ENCODE assay signal across 26 mouse cellular contexts in genomic region chr1:14429326-14429725, GRCm38 (mm10).
DNase-seq lines count a peak whose midpoint lies in the region; ATAC-seq lines count a peak whose summit lies in the region.
"Had no signal": no experiment of that assay in that cellular context is flagged by ENCODE, and none has a peak within 500 bp of the region (broad histone marks: within the 10 kb centered on the region; RNA-seq: fewer than 3 reads in every experiment).

No protein-coding gene starts in this region.

- H3K9ac ChIP-seq in hindbrain, embryonic 14.5 days: no peak overlapping the region
- H3K9ac ChIP-seq in hindbrain, embryonic 13.5 days: no peak overlapping the region
- no peak overlapping the region for H3K9ac ChIP-seq in neural tube, embryonic 14.5 days (replicated peaks; ENCODE audit: low read depth, low read length)
- H3K9ac ChIP-seq: embryonic facial prominence, embryonic 13.5 days; limb, embryonic 15.5 days; liver, embryonic 14.5 days; neural tube, embryonic 13.5 days had no signal

- H3K4me3 ChIP-seq in hindbrain, embryonic 14.5 days (replicated peaks; ENCODE audit: low read length): no peak overlapping the region
- no peak overlapping the region for H3K4me3 ChIP-seq in hindbrain, embryonic 13.5 days
- no peak overlapping the region for H3K4me3 ChIP-seq in neural tube, embryonic 14.5 days (ENCODE audit: low read depth, low read length)
- H3K4me3 ChIP-seq: embryonic facial prominence, embryonic 13.5 days; heart, embryonic 10.5 days; limb, embryonic 15.5 days; neural tube, embryonic 13.5 days had no signal

- 73% methylated on average over 2 of the region's 2 CpGs for WGBS in hindbrain, embryonic 14.5 days
- WGBS in hindbrain, embryonic 13.5 days: 79% methylated on average over 2 of the region's 2 CpGs
- WGBS in neural tube, embryonic 14.5 days: 70% methylated on average over 2 of the region's 2 CpGs

- no peaks in the 10 kb centered on the region for H3K36me3 ChIP-seq in hindbrain, embryonic 14.5 days (replicated peaks; ENCODE audit: control insufficient read depth, insufficient read depth)
- no peaks in the 10 kb centered on the region for H3K36me3 ChIP-seq in hindbrain, embryonic 13.5 days
- no peaks in the 10 kb centered on the region for H3K36me3 ChIP-seq in neural tube, embryonic 14.5 days (ENCODE audit: control insufficient read depth, insufficient read depth, low read length)
- H3K36me3 ChIP-seq: embryonic facial prominence, embryonic 13.5 days; G1E; heart, embryonic 10.5 days; limb, embryonic 15.5 days; neural tube, embryonic 13.5 days had no signal

- intact Hi-C loops in left cerebral cortex, postnatal 4 days (cut with DNase I): no loop called here

- ATAC-seq in hindbrain, embryonic 14.5 days (ENCODE audit: low FRiP score): peak; percentile 77; the same call in 1 of the 2 replicates
- ATAC-seq in hindbrain, embryonic 13.5 days (ENCODE audit: low FRiP score): no peak
- peak; percentile 61; the same call in 1 of the 2 replicates for ATAC-seq in neural tube, embryonic 14.5 days (ENCODE audit: low read depth)
- ATAC-seq: activated CD4-positive, CD25-positive, alpha-beta regulatory T cell, adult 4 months had no signal

- no peak overlapping the region for H3K4me2 ChIP-seq in hindbrain, embryonic 14.5 days (replicated peaks)
- no peak overlapping the region for H3K4me2 ChIP-seq in hindbrain, embryonic 13.5 days
- H3K4me2 ChIP-seq in neural tube, embryonic 14.5 days (ENCODE audit: low read depth, low read length): no peak overlapping the region
- H3K4me2 ChIP-seq: embryonic facial prominence, embryonic 13.5 days; limb, embryonic 15.5 days; neural tube, embryonic 13.5 days had no signal

- H3K27ac ChIP-seq in hindbrain, embryonic 14.5 days: no peak overlapping the region
- H3K27ac ChIP-seq in hindbrain, embryonic 13.5 days: no peak overlapping the region
- H3K27ac ChIP-seq in neural tube, embryonic 14.5 days (ENCODE audit: low read depth, low read length): no peak overlapping the region
- H3K27ac ChIP-seq: embryonic facial prominence, embryonic 13.5 days; heart, embryonic 10.5 days; kidney, postnatal 0 days; limb, embryonic 15.5 days; liver, embryonic 14.5 days; neural tube, embryonic 13.5 days had no signal

- no peaks in the 10 kb centered on the region for H3K4me1 ChIP-seq in hindbrain, embryonic 14.5 days (replicated peaks; ENCODE audit: control insufficient read depth, insufficient read depth, low read length)
- H3K4me1 ChIP-seq in hindbrain, embryonic 13.5 days (replicated peaks): no peaks in the 10 kb centered on the region
- no peaks in the 10 kb centered on the region for H3K4me1 ChIP-seq in neural tube, embryonic 14.5 days (ENCODE audit: control insufficient read depth, insufficient read depth, low read length)
- H3K4me1 ChIP-seq: heart, embryonic 10.5 days; limb, embryonic 15.5 days; neural tube, embryonic 13.5 days had no signal

- no peaks in the 10 kb centered on the region for H3K27me3 ChIP-seq in hindbrain, embryonic 14.5 days (ENCODE audit: control insufficient read depth, insufficient read depth, low read length)
- no peaks in the 10 kb centered on the region for H3K27me3 ChIP-seq in hindbrain, embryonic 13.5 days
- H3K27me3 ChIP-seq in neural tube, embryonic 14.5 days (ENCODE audit: control insufficient read depth, insufficient read depth, low read length): no peaks in the 10 kb centered on the region
- H3K27me3 ChIP-seq: CH12.LX; embryonic facial prominence, embryonic 13.5 days; limb, embryonic 15.5 days; neural tube, embryonic 13.5 days had no signal

- DNase-seq in hindbrain, embryonic 14.5 days (ENCODE audit: low spot score): no peak
- DNase-seq in neural tube, embryonic 10.5 days (ENCODE audit: extremely low spot score, low spot score): no peak
- DNase-seq in gonadal fat pad, adult 2 months (ENCODE audit: low read depth): peak; percentile 17
- no peak for DNase-seq in left cerebral cortex, adult 8-10 months (ENCODE audit: low spot score in 2 of 2)
- DNase-seq in left cerebral cortex, postnatal 4 days: no peak
- DNase-seq: adrenal gland, adult 8-10 months; B cell, adult 2 months; cerebellum, postnatal 25 days; heart, postnatal 4 days; kidney, adult 2 months; layer of hippocampus, adult 9-11 months; lung, postnatal 4 days; right cerebral cortex, postnatal 14 days; spleen, adult 18-20 months; thymus, postnatal 14 days had no signal

- H3K9me3 ChIP-seq in hindbrain, embryonic 14.5 days (ENCODE audit: control insufficient read depth, low read length): no peaks in the 10 kb centered on the region
- H3K9me3 ChIP-seq in hindbrain, embryonic 13.5 days: no peaks in the 10 kb centered on the region
- H3K9me3 ChIP-seq in neural tube, embryonic 14.5 days (ENCODE audit: control insufficient read depth, low read length): no peaks in the 10 kb centered on the region
- H3K9me3 ChIP-seq: embryonic facial prominence, embryonic 13.5 days; G1E; heart, embryonic 10.5 days; limb, embryonic 15.5 days; neural tube, embryonic 13.5 days had no signal
